In the genomic region with DNA sequence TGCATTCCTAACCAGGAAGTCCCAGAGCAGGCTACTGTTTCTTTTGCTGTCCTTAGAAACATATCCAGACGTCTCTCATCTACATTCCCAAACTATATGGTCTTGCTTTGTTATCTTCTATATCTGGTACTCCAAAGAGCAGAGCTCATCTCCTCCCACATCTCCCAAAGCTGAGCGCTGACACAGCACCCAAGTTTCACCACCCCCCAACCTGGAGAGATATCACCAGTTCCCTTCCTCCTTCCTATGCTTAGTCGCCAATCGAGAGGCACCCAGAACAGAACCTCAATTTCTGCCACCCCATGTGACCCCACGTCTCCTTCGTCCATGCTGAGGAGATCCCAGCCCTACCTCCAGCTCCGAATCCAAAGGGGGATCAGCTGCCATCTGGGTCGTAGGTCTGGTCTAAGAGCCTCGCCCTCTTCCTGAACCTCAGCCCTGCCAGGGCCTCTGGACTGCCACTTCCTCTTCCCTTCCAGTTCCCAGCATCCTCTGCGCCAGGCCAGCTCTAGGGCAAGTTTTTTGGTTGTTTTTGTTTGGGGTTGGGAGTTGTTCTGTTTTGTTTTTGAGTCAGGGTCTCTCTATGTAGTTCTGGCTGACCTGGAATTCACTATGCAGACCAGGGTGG, we compare ENCODE assay signal across 10 mouse cellular contexts. TPM values are rescaled to one million over a fixed set of nuclear protein-coding genes. Genes with fewer than 3 reads are reported as not detected.
DNase-seq lines count a peak whose midpoint lies in the region; ATAC-seq and TF ChIP-seq lines count a peak whose summit lies in the region.
"Had no signal": no experiment of that assay in that cellular context is flagged by ENCODE, and none has a peak within 500 bp of the region (broad histone marks: within the 10 kb centered on the region; RNA-seq: fewer than 3 reads in every experiment).

No protein-coding gene starts in this region.

- 69% methylated on average over 10 of the region's 10 CpGs for WGBS in liver, adult 2 months
- WGBS in liver, postnatal 0 days (ENCODE audit: insufficient replicate concordance): 37% methylated on average over 10 of the region's 10 CpGs

- ATAC-seq in liver, postnatal 0 days: no peak

- H3K27me3 ChIP-seq in liver, adult 2 months (ENCODE audit: control insufficient read depth, insufficient read depth, low read length): no peaks in the 10 kb centered on the region
- H3K27me3 ChIP-seq in liver, postnatal 0 days (ENCODE audit: insufficient read depth, low read length): no peaks in the 10 kb centered on the region

- TF ChIP-seq POLR2A in liver, adult 2 months (IDR thresholded peaks at IDR 0.05; ENCODE audit: extremely low read depth, insufficient read depth, low read length): no peak

- H3K27ac ChIP-seq in liver, adult 2 months (replicated peaks; ENCODE audit: insufficient read depth, low read depth, low read length): peak overlapping the region; percentile 42
- peak overlapping the region; percentile 58 for H3K27ac ChIP-seq in liver, postnatal 0 days (ENCODE audit: low read depth)

- TF ChIP-seq EP300 in liver, postnatal 0 days (IDR thresholded peaks at IDR 0.05; ENCODE audit: low read depth): no peak

- H3K79me2 ChIP-seq in liver, adult 2 months (ENCODE audit: control insufficient read depth, insufficient read depth, low read length): peaks cover 13% of the 10 kb centered on the region; the same call in 1 of the 2 replicates

- no peaks in the 10 kb centered on the region for H3K9me3 ChIP-seq in liver, postnatal 0 days (ENCODE audit: low read length)

- peaks cover 13% of the 10 kb centered on the region for H3K36me3 ChIP-seq in liver, adult 2 months (ENCODE audit: control insufficient read depth, insufficient read depth, low read length)
- peaks cover 30% of the 10 kb centered on the region for H3K36me3 ChIP-seq in liver, postnatal 0 days (replicated peaks; ENCODE audit: insufficient read depth, low read length)

- no peak overlapping the region for H3K9ac ChIP-seq in liver, adult 2 months (ENCODE audit: low read depth, low read length)
- H3K9ac ChIP-seq in liver, postnatal 0 days (replicated peaks): no peak overlapping the region

- peaks cover 7% of the 10 kb centered on the region; the same call in 1 of the 2 replicates for H3K4me1 ChIP-seq in liver, adult 2 months (ENCODE audit: control insufficient read depth, insufficient read depth, low read length)
- peaks cover 38% of the 10 kb centered on the region for H3K4me1 ChIP-seq in liver, postnatal 0 days (ENCODE audit: insufficient read depth)

- no peak for TF ChIP-seq CTCF in liver, adult 2 months (IDR thresholded peaks at IDR 0.05; ENCODE audit: low read depth, low read length)
- TF ChIP-seq CTCF in liver, postnatal 0 days (IDR thresholded peaks at IDR 0.05; ENCODE audit: low read depth): no peak

- H3K4me3 ChIP-seq in liver, adult 2 months (ENCODE audit: insufficient read depth, low read depth, low read length): peak overlapping the region; percentile 16; the same call in 1 of the 2 replicates
- no peak overlapping the region for H3K4me3 ChIP-seq in liver, postnatal 0 days (ENCODE audit: low read depth, low read length)

- peak; percentile 34 for DNase-seq in adrenal gland, postnatal 10 days
- no peak for DNase-seq in adrenal gland, adult 8-10 months
- DNase-seq in liver, adult 2 months (ENCODE audit: extremely low read depth, low read depth, low spot score): no peak
- no peak for DNase-seq in liver
- DNase-seq in liver, postnatal 0 days: no peak
- DNase-seq in thymus, postnatal 0 days (ENCODE audit: low spot score): peak; percentile 40
- DNase-seq in cerebellum, postnatal 25 days: no peak
- no peak for DNase-seq in urinary bladder, postnatal 4 days (ENCODE audit: low spot score in 2 of 2)
- DNase-seq: retina, postnatal 1 day had no signal

- H3K4me2 ChIP-seq in liver, postnatal 0 days (ENCODE audit: low read depth, low read length): peak overlapping the region; percentile 53
- H3K4me2 ChIP-seq: midbrain, embryonic 11.5 days had no signal

RNA-seq across cellular contexts. Expression of gene Pkn1, which starts 5.3 kb away (rescaled TPM):
- 100 to 1,000 TPM; 130 to 163 TPM for total RNA-seq in adrenal gland, postnatal 10 days (2021)
- 100 to 1,000 TPM; 108 to 141 (median 123) TPM for total RNA-seq in adrenal gland, adult 8-10 months (2022)
- 17.3 and 20.1 TPM in 2 replicates for total RNA-seq in liver, adult 2 months (2014; rRNA removed)
- 18.0 and 28.8 TPM in 2 replicates for polyA plus RNA-seq in liver, adult 2 months (2012; rRNA removed)
- polyA plus RNA-seq in liver, postnatal 0 days (2015; fragmentation: Nextera tagmentation; extraction: Ambion mirVana): 8.5 TPM in 2 replicates
- polyA plus RNA-seq in thymus, postnatal 0 days (2015; fragmentation: Nextera tagmentation; extraction: Ambion mirVana): 38.8 and 44.8 TPM in 2 replicates

RNA-seq across cellular contexts. Expression of gene Ddx39, which starts 21.3 kb away (rescaled TPM):
- 10 to 100 TPM; 29.4 to 33.7 TPM for total RNA-seq in adrenal gland, postnatal 10 days (2021)
- 10 to 100 TPM; 15.4 to 28.6 (median 20.7) TPM for total RNA-seq in adrenal gland, adult 8-10 months (2022)
- 13.5 and 19.2 TPM in 2 replicates for total RNA-seq in liver, adult 2 months (2014; rRNA removed)
- polyA plus RNA-seq in liver, adult 2 months (2012; rRNA removed): 14.3 and 17.2 TPM in 2 replicates
- 68.5 and 80.9 TPM in 2 replicates for polyA plus RNA-seq in liver, postnatal 0 days (2015; fragmentation: Nextera tagmentation; extraction: Ambion mirVana)
- polyA plus RNA-seq in thymus, postnatal 0 days (2015; fragmentation: Nextera tagmentation; extraction: Ambion mirVana): 325 and 328 TPM in 2 replicates

RNA-seq across cellular contexts. Expression of gene Ptger1, which starts 27.2 kb away (rescaled TPM):
- 1 to 10 TPM in 1 of 2 experiments, under 1 TPM in 1; 0.75 to 1.4 TPM for total RNA-seq in adrenal gland, postnatal 10 days (2021)
- total RNA-seq in adrenal gland, adult 8-10 months (2022): 1 to 10 TPM in 2 of 4 experiments, under 1 TPM in 2; 0.77 to 1.4 (median 1.1) TPM
- total RNA-seq in liver, adult 2 months (2014; rRNA removed): under 0.01 and 0.20 TPM in 2 replicates
- polyA plus RNA-seq in liver, adult 2 months (2012; rRNA removed): 0.11 and 0.20 TPM in 2 replicates
- 0.12 and 0.16 TPM in 2 replicates for polyA plus RNA-seq in liver, postnatal 0 days (2015; fragmentation: Nextera tagmentation; extraction: Ambion mirVana)
- 0.42 and 0.82 TPM in 2 replicates for polyA plus RNA-seq in thymus, postnatal 0 days (2015; fragmentation: Nextera tagmentation; extraction: Ambion mirVana)

RNA-seq across cellular contexts. Expression of gene Gipc1, which starts 41.2 kb away (rescaled TPM):
- 10 to 100 TPM; 51.4 to 52.5 TPM for total RNA-seq in adrenal gland, postnatal 10 days (2021)
- total RNA-seq in adrenal gland, adult 8-10 months (2022): 10 to 100 TPM; 35.1 to 48.0 (median 40.1) TPM
- 12.6 and 14.6 TPM in 2 replicates for total RNA-seq in liver, adult 2 months (2014; rRNA removed)
- 14.5 and 15.7 TPM in 2 replicates for polyA plus RNA-seq in liver, adult 2 months (2012; rRNA removed)
- 44.4 and 46.1 TPM in 2 replicates for polyA plus RNA-seq in liver, postnatal 0 days (2015; fragmentation: Nextera tagmentation; extraction: Ambion mirVana)
- 89.3 and 90.6 TPM in 2 replicates for polyA plus RNA-seq in thymus, postnatal 0 days (2015; fragmentation: Nextera tagmentation; extraction: Ambion mirVana)

RNA-seq across cellular contexts. Expression of gene Adgre5, which starts 47.4 kb away (rescaled TPM):
- total RNA-seq in adrenal gland, postnatal 10 days (2021): 10 to 100 TPM; 53.8 to 63.0 TPM
- total RNA-seq in adrenal gland, adult 8-10 months (2022): 10 to 100 TPM; 21.8 to 45.5 (median 35.2) TPM
- 20.8 and 21.2 TPM in 2 replicates for total RNA-seq in liver, adult 2 months (2014; rRNA removed)
- 9.7 and 17.9 TPM in 2 replicates for polyA plus RNA-seq in liver, adult 2 months (2012; rRNA removed)
- polyA plus RNA-seq in liver, postnatal 0 days (2015; fragmentation: Nextera tagmentation; extraction: Ambion mirVana): 14.5 and 15.7 TPM in 2 replicates
- 71.6 and 74.7 TPM in 2 replicates for polyA plus RNA-seq in thymus, postnatal 0 days (2015; fragmentation: Nextera tagmentation; extraction: Ambion mirVana)

Comparison
In these comparisons a context has a peak if more than half of its experiments do, and no peak if none do; other contexts are left out.
1. DNase-seq: peak in adrenal gland, postnatal 10 days (single experiment) and thymus, postnatal 0 days (single experiment); none in adrenal gland, adult 8-10 months (single experiment), liver, adult 2 months (single experiment), liver (single experiment), liver, postnatal 0 days (single experiment), cerebellum, postnatal 25 days (0 of 2) and urinary bladder, postnatal 4 days (0 of 2).